Mouse (Mus musculus) splenic B cell, adult 2 months (primary cell): ENCODE data around the gene Ift43.
A peak's percentile ranks its signal among the peaks of the same experiment; 100 is the strongest.

Experiments
- DNase-seq: peaks from one replicate; pipeline ENCODE4 v3.0.0-alpha.2; 2011; ENCODE audit warnings: low read depth, low spot score
- H3K27me3 ChIP-seq: 2 replicates; pipeline ENCODE4 v1.6.1; 2012; ENCODE audit warnings: mild to moderate bottlenecking, low read length, moderate library complexity, mixed read lengths; ENCODE audit not compliant: control insufficient read depth, poor library complexity, insufficient read depth, severe bottlenecking
- H3K36me3 ChIP-seq: 2 replicates; pipeline ENCODE4 v1.6.1; 2012; ENCODE audit warnings: mild to moderate bottlenecking, low read length, moderate library complexity, mixed read lengths; ENCODE audit not compliant: control insufficient read depth, poor library complexity, insufficient read depth, severe bottlenecking

Gene Ift43

DNA sequence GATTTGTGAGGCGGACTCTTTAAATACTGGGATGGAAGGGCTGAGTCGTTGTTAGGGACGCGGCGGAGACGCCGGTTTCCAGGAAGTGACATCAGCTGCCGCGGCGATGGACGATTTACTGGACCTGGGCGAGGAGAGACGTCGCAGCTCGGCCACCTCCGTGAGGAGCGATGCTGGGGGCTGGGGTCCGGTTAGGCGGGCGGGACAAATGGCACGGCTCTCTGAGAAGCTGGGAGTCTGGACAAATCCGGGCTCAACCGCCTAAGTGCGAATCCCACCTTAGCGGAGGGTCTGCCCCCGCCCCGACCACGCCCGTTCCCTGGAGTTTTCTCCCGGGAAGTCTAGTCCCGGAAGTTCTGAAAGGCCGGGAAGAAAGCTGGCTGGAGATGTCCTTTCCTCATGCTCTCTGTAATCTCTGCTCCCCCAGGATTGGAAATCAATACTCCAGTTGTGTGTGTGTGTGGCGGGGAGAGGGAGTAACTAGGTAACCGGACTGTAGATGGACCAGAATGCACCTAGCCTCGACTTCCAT, at the start of gene Ift43:
Gene Ift43 (plus strand): TSS at position 61 of the 532 bp plus-strand sequence.
- H3K36me3 ChIP-seq, result no peaks in the 10 kb centered on the region
- DNase-seq, result peak; percentile 43
- H3K27me3 ChIP-seq, result peaks cover 5% of the 10 kb centered on the region; the same call in 1 of the 2 replicates

GRCm38 (mm10) chr12:86035586-86035985, 46.8 kb upstream of the Ift43 start:
- DNase-seq, result no peak
- no peaks in the 10 kb centered on the region for H3K27me3 ChIP-seq
- H3K36me3 ChIP-seq, result no peaks in the 10 kb centered on the region

DNA sequence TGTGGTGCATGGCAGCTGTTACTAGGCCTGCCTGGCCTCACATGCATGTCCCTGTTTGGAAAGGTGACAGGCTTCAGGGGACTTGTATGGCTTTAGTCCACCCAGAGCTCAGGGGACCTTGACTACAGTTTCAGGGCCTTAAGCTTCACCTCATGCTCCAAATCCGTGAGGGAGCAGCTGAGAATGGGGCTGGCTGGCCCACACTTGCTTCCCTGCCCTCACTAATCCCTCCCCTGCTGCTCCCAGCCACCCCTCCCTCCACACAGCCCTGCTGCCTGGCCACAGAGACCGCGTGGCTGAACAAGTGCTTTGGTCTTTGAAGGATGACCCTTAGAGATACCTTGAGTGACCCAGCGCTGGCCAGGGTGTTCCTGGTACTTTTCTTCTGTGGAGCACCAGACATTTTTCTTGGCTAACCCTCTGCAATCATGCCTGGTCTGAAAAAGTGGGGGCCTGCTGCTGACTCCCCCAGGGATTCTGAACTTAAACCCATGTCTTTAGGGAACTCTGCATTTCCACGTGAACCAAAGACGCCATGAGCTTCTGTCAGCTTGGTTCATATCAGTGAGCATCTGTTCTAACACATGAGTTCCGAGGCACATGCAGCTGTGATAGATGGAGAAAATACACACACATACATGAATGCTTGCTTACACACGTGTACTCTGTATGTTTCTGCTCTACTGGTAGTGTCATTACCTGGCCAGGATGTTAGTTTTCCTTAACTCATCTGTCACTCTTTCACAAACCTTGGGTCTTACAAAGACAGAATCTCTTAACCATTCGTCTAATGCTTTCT, 45.8 kb upstream of the Ift43 start:
- DNase-seq, result no peak
- Histone ChIP-seq H3K27me3 (no peaks in the 10 kb centered on the region), H3K36me3 (no peaks in the 10 kb centered on the region)

DNA sequence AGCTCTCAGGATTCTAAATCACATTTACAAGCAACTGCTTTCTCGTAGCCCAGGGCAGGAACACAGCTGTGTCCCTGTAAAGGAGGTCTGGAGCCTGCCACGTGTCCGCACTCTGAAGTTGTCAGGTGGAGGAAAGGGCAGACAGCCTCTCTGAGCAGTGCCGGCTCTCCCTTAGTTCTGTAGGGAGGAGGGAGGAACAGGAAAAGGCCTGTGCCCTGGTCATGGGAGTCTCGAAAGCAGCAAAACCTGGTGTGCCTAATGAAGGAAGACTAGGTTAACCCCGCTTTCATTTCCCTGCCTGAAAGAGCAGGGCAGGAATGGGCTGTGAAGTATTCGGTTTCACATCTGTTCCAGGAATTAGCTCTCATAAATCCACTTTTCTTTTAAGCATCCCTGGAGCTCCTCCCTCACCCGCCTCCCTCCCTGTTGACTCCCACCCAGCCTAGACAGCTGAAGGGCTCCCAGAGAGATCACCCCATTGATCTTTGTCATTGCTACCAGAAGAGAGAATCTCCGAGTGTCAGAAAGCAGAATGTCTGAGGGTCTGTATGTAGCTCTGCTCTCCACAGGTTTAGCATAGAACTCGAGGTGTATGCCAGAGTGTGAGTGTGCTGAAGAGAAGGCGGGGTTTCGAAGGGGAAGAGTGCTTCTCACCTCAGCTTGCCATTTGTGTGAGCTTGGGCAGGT, 45.0 kb upstream of the Ift43 start:
- no peak for DNase-seq
- Histone ChIP-seq H3K36me3 (no peaks in the 10 kb centered on the region), H3K27me3 (no peaks in the 10 kb centered on the region)

DNA sequence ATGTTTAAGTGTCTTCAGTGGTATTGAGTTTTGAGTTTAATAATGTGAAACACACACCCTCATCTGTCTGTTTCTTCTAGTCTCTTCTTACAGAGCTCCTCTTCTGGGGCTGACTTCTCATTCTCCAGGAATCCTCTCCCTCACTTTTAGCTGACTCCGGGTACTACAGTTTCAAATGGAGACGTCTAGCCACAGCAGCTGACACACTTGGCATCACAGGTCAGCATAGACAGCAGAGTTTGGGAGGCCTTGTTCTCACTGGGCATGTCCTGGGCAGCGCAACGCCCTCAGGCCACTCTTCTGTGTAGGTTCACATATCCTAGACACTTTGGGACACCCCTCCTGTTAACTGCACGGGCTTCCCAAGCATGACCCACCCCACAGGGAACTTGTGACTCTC, 43.3 kb upstream of the Ift43 start:
- Histone ChIP-seq H3K27me3 (no peaks in the 10 kb centered on the region), H3K36me3 (no peaks in the 10 kb centered on the region)
- no peak for DNase-seq

GRCm38 (mm10) chr12:86039751-86040150, 42.6 kb upstream of the Ift43 start:
- H3K27me3 ChIP-seq, result no peaks in the 10 kb centered on the region
- no peaks in the 10 kb centered on the region for H3K36me3 ChIP-seq
- DNase-seq, result no peak

- Histone ChIP-seq H3K36me3 (no peaks in the 10 kb centered on the region), H3K27me3 (no peaks in the 10 kb centered on the region)
- DNase-seq, result peak; percentile 60
Measured at GRCm38 (mm10) chr12:86046141-86046540, 36.2 kb upstream of the Ift43 start.

DNA sequence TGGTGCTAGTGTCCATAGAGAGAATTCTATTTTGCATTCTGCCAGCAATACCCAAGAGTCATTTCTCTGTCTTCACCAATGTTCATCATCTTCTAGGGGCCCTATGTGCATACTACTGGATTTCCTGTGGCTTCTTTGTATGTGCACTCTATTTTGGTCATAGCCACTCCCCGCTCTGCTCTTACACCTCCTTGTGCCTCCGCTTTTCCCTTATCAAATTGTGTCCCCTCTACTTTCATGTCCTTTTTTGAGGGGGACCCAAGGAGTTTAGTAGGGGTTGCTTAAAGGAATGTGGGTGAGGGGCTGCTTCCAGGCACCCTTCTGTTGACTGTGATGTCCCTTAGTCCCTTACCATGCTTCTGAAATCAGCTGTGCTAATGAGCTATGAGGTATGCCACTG, 35.6 kb upstream of the Ift43 start:
- H3K27me3 ChIP-seq, result no peaks in the 10 kb centered on the region

DNA sequence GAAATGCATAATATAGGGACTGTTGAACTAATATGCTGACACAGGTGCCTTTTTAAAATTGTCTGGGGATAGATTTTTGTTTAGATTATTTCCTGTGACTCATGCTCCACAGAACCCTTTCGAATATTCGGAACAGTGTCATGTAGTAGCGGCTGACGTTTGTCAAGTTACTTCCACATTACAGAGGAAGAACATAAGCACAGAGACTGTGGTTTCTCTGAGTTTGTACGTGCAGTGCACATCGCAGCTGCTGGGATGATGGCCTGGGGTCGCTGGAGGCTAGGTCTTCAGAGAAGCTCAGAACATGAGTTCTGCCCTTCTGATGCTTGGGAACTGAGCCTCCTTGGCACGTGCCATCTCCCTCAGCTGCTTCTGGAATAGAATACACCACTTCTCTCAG, 35.0 kb upstream of the Ift43 start:
- Histone ChIP-seq H3K27me3 (no peaks in the 10 kb centered on the region), H3K36me3 (no peaks in the 10 kb centered on the region)
- peak; percentile 65 for DNase-seq

More for the DNA sequence above, 35.6 kb upstream of the Ift43 start:
- no peaks in the 10 kb centered on the region for H3K36me3 ChIP-seq
- peak; percentile 17 for DNase-seq

DNA sequence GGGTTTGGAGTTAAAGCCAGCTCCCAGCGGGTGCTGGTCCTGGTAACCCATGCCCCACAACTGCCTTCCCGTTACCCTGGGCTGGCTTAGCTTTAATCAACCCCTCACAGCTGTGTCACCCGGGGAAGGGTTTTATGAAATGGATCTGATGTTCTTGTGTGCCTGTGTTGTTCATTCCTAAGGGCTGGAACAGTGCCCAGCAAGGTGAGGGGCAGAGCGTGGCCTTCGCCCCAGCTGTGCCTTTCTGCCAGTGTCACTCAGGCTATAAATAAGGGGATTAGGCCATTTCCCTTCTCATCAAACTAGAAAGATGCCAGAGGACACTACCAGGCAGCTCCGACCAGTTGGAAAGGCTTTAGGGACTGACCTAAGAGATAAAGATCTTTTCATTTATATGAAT, 32.5 kb upstream of the Ift43 start:
- no peaks in the 10 kb centered on the region for H3K27me3 ChIP-seq
- no peaks in the 10 kb centered on the region for H3K36me3 ChIP-seq
- DNase-seq, result no peak

DNA sequence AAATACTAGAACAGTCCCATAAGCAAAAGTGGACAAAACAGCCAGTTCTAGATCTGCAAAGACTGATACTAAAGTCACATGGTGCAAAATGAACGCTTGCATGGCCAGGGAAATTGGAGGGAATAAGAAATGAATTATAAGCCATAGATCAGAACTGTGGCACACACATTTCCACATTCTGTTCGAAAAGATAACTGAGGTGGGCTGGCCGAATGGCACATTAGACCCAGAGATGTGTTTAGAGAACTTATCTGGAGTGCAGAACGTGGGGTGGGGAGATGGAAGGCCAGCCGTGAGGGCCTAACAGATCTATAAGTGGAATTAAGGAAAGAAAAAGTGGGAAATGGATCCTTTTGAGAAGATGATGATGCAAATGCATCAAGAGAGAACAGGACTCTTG, 30.9 kb upstream of the Ift43 start:
- DNase-seq, result no peak
- Histone ChIP-seq H3K27me3 (no peaks in the 10 kb centered on the region), H3K36me3 (no peaks in the 10 kb centered on the region)

GRCm38 (mm10) chr12:86055306-86055705, 27.0 kb upstream of the Ift43 start:
- Histone ChIP-seq H3K36me3 (no peaks in the 10 kb centered on the region), H3K27me3 (no peaks in the 10 kb centered on the region)
- no peak for DNase-seq

- no peaks in the 10 kb centered on the region for H3K36me3 ChIP-seq
- DNase-seq, result no peak
- H3K27me3 ChIP-seq, result no peaks in the 10 kb centered on the region
Measured at GRCm38 (mm10) chr12:86056976-86057375, 25.4 kb upstream of the Ift43 start.

DNA sequence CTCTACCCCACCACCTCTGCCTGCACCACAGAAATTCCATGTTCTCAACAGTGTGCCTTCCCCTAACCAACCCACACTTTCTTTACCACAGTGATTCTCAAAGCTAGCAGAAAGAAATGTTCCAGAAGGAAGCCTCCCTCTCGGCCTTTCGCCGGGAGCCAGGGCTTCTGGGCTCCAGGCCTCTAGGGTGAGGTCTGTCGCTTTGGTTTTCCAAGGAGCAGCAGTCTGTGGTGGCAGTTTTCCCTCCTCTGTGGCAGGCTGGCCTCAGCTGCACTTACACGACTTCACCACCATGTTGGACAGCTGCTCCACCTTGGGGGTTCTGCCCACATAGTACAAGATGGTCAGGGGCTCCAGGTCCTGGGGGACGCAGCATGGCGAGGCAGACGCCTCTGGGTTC, 24.8 kb upstream of the Ift43 start:
- DNase-seq, result no peak

DNA sequence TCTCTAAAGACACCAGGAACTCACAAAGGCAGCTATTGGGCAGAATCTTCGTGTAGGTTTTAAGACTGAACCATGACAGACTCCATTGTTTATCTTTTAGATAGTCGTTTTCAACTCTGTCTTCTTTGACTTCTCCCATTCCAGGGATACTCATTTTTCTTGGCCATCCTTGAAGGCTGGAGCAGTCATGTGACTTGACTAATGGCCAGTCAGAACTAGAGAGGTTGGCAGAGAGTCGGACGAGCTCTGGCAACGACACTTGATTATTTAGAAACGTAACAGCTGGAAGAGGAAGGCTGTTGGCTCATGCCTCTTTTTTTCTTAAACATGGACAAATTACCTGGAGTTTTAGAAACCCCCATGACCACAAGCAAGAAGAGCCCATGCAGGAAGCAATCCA, 23.0 kb upstream of the Ift43 start:
- no peaks in the 10 kb centered on the region for H3K27me3 ChIP-seq
- no peak for DNase-seq
- no peaks in the 10 kb centered on the region for H3K36me3 ChIP-seq

More for the DNA sequence above, 24.8 kb upstream of the Ift43 start:
- Histone ChIP-seq H3K27me3 (no peaks in the 10 kb centered on the region), H3K36me3 (no peaks in the 10 kb centered on the region)
